Mouse (Mus musculus): ENCODE results near the gene Tceal3. TPM values are rescaled to one million over a fixed set of nuclear protein-coding genes. Genes with fewer than 3 reads are reported as not detected.
"Not testable (repeated sequence)": the region's sequence is repeated elsewhere in the genome, so short reads cannot be mapped to it uniquely, and the experiment has no call there.

Tceal3 gene
- 1.8 TPM in 1 of 3 replicates, not detected in the others for total RNA-seq (2017)

DNA sequence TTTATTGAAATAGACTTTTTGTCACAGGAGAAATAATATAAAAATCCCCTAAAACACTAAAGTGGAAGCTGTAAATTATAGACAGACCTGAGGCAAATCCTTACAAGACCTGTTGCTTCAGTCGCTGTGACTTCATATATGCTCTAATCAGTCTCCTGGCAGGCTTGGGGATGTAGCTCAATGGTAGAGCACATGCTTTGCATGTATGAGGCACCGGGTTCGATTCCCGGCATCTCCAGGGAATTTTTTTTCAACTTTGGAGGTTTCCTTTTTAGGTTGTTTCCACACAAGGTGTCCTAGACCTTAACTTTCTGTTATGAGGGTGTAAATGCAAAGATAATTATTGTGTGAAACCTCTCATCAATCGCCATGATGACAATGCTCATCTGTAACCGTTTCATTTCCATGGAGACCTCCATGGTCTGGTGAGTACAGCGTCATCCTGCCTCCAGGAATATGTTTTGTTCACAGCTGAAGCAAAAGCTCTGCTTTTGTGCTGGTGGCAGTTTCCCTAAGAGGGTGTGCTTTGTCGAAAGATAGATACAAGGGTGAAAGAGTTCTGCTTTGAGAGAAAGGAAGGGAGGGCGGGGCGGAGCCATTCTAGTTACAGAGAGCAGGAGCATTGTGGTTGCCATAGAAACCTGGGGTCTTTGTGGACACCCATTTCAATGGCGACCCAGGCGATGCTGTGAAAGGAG lies at the start of gene Tceal3:
TSS of gene Tceal3 (plus strand) at position 644 of the 698 bp plus-strand sequence.
- no peak for ATAC-seq (replicated peaks; ENCODE audit: insufficient number of reproducible peaks, low FRiP score, low TSS enrichment, poor library complexity, severe bottlenecking)

DNA sequence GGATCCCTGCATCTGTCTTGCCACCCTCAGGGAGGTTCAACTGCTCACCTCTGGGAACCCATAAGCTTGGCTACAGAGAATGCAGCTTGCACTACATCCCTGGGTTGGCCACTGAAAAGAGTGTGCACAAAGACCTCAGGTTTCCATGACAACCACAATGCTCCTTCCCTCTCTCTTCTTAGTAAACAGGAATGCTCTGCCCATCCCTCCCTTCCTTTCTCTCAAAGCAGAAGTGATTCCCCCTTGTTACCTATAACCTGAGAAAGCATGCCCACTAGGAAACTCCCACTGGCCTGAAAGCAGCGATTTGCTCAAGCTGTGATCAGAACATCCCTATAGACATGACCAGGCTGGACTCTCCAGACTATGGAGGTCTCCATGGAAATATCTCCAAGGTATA lies 46.7 kb upstream of the Tceal3 start, which contains the start of gene Kir3dl2:
TSS of gene Kir3dl2 (minus strand) at position 101 of the 400 bp plus-strand sequence.
- ATAC-seq (replicated peaks; ENCODE audit: insufficient number of reproducible peaks, low FRiP score, low TSS enrichment, poor library complexity, severe bottlenecking), result not testable (repeated sequence)

DNA sequence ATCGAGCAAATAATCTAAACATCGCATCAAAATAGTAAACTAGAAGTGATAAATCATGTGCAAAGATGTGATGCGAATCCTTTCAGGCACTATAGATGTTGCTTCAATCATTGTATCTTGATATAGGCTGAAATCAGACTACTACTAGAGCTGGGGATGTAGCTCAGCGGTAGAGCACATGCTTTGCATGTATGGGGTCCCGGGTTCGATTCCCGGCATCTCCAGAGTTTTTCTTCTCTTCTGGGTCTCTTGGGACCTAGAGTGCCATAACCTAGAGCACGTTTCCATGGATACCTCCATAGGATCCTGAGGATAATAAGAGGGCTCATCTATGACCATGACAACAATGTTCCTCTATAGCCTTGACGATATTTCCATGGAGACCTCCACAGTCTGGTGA lies 21.5 kb upstream of the Tceal3 start:
- ATAC-seq (replicated peaks; ENCODE audit: insufficient number of reproducible peaks, low FRiP score, low TSS enrichment, poor library complexity, severe bottlenecking), result not testable (repeated sequence)

DNA sequence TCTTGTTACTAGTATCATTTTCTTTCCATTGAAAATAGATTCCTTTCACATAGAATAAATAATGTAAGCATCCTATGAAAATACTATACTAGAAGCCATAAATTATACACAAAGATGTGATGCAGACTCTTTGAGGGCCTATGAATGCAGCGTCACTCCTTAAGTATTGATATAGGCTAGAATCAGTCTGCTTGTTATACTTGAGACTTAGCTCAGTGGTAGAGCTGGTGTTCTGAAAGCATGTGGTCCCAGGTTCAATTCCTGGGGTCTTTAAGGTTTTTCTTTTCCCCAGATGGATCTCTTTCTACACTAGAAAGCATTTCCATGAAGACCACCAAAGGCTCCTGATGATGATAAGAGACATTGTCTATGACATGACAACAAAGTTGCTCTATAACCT lies 6.0 kb upstream of the Tceal3 start:
- no peak for ATAC-seq (replicated peaks; ENCODE audit: insufficient number of reproducible peaks, low FRiP score, low TSS enrichment, poor library complexity, severe bottlenecking)

DNA sequence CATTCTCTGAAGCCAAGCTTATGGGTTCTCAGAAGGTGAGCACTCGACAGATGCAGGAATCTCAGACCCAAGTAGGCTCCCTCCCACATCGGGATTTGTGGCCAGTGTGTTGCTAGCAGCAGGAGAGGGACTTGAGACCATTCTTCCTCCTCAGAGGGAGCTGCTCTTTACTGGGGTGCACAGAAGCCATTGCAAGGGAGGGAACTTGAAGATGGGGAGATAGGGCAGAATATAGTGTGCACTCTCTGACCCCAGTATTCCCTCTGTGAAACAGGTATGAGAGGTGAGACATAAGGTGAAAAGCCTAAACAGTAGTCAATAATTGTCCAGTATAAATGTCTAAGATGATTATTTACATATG lies 235 bp downstream of the Tceal3 start:
- no peak for ATAC-seq (replicated peaks; ENCODE audit: insufficient number of reproducible peaks, low FRiP score, low TSS enrichment, poor library complexity, severe bottlenecking)

DNA sequence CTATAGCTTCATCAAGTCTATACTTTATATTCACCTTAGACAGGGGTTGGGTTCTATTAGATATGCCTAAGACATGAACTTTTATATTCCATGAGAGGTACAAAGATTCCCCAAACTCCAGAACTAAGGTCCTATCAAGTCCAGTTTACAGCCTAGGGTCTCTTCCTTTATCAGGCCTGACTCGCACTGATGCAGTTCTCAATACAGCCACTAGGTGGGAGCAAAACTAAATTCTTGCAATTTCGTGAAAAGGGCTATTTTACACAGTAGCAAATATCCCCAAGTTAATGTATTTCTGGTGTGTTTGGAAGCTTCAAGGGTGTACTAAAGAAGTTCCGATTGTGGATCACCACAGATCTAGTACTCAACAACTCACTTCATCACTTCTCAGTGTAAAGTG lies 8.8 kb downstream of the Tceal3 start:
- no peak for ATAC-seq (replicated peaks; ENCODE audit: insufficient number of reproducible peaks, low FRiP score, low TSS enrichment, poor library complexity, severe bottlenecking)

DNA sequence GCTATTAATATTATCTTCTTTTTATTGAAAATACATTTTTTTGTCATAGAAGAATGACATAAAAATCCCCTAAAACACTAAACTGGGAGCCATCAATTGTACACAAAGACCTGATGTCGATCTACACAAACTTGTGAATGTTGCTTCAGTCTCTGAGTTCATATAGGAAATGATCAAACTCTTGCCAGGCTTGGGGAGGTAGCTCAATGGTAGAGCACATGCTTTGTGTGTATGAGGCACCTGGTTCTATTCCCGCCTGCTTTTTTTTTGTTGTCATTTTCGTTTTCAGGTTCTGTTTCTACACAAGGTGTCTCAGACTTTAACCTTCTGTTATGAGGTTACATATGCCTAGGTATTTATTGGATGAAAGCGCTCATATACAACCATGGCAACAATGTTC lies 16.3 kb downstream of the Tceal3 start:
- no peak for ATAC-seq (replicated peaks; ENCODE audit: insufficient number of reproducible peaks, low FRiP score, low TSS enrichment, poor library complexity, severe bottlenecking)

DNA sequence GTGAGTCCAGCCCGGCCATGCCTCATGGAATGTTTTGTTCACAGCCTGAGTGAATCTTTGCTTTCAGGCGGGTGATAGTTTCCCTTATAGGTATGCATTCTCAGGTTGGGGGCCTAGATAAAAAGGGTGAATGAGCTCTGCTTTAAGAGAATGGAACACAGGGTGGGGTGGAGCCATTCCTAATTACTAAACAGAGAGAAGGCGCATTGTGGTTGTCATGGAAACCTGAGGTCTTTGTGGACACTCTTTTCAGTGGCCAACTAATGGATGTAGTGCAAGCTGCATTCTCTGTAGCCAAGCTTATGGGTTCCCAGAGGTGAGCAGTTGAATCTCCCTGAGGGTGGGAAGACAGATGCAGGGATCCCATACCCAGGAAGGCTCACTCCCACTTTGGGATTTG lies 16.8 kb downstream of the Tceal3 start:
- ATAC-seq (replicated peaks; ENCODE audit: insufficient number of reproducible peaks, low FRiP score, low TSS enrichment, poor library complexity, severe bottlenecking), result no peak

DNA sequence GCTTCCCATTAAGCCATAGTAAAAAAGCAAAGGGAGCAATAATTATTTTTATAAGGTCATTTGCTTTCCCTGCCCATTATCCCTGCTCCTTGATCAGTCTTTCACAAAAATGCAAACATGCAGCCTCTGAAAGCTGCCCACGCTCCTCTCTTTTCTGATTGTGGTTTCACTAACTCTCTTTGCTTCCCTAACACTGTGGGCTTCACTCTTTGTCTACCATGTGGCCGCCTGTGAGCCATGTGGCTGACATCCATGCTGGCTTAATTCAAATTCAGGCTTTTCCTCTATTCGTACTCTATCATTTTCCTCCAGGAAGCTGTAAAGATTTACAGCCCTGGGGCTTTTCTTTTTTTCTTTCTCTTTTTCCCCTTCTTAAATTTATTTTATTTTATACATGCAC lies 20.7 kb downstream of the Tceal3 start:
- no peak for ATAC-seq (replicated peaks; ENCODE audit: insufficient number of reproducible peaks, low FRiP score, low TSS enrichment, poor library complexity, severe bottlenecking)

DNA sequence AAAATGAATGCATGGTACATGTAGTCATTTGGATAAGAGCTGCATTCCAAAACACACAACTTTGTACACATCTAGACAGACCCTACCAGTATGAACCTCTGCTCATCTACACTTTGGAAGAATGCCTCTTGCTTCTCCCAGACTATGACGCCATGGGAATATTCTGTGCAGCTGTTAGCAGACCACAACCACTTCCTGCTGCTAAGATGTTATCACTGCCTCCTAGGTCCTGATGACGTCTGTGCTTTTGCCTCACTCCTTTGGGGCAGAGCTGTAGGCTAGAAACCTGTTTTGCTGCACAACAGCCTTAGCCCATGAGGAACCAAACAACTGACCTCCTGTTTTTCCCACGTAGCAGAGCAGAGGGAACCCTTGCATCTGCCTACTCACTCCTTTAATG lies 25.2 kb downstream of the Tceal3 start:
- ATAC-seq (replicated peaks; ENCODE audit: insufficient number of reproducible peaks, low FRiP score, low TSS enrichment, poor library complexity, severe bottlenecking), result not testable (repeated sequence)

DNA sequence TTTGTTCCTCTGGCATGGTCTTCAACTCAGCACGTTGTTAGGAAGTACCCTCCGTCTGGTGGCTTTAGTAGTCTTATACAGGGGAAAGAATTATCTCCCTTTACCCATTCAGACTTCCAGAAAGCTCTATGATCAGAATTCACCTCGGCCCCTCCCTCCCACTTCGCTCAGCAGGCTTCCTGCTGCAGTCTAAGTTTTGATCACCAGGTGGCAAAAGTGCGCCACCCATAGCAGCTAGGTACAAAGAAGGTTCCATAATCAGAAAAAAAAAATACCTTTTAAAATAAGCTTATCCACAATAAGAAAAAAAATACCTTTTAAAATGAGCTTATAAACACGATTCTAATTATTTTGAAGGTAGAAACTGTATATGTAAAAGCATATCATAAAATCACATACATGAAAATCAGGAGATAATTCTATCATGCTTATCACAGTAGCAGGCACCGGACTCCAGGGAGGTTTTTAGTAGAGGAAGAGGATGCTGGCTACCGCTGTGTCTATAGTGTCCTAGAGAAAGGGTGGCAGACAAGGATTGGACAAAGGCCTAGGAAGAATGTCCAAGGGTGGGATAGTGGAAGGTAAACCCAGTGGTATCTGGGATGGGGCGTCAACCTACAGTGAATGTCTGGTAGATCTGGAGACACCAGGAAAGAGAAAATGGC lies 34.4 kb downstream of the Tceal3 start:
- no peak for ATAC-seq (replicated peaks; ENCODE audit: insufficient number of reproducible peaks, low FRiP score, low TSS enrichment, poor library complexity, severe bottlenecking)

DNA sequence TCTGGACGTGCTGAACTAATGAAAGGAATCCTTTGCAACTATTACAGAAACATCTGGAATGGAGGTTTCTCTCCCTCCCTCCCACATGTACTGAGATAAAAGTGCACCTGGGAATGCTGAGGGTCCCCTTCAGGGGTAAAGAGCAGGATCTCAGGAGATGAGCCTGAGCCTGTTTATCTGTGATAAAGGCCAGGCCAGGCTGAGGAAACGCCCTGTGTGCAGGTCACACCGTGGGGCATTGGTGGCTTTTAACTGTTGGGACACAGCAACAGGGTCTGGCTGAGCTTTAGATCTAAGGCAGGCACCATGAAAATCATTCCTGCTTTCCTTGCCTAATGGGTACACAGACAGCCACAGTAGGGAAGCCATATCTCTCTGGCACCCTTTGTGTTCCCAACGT lies 35.3 kb downstream of the Tceal3 start:
- no peak for ATAC-seq (replicated peaks; ENCODE audit: insufficient number of reproducible peaks, low FRiP score, low TSS enrichment, poor library complexity, severe bottlenecking)

DNA sequence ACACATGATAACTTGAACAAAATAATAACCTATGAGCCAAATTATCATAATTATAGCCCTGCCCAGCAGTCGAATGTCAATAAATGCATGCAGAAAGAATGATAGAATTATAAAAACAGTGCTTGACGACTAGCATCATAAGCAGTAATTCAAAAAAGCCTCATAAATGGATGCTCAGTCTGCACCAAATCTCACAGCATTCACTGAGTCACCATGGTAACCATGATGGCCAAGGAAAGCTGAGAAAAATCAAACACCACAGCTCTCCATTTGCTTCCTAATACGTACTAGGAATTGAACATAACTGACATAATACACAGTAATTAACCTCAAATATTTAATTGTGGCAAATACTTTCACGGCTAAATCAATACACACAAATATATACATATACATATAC lies 44.5 kb downstream of the Tceal3 start:
- no peak for ATAC-seq (replicated peaks; ENCODE audit: insufficient number of reproducible peaks, low FRiP score, low TSS enrichment, poor library complexity, severe bottlenecking)

DNA sequence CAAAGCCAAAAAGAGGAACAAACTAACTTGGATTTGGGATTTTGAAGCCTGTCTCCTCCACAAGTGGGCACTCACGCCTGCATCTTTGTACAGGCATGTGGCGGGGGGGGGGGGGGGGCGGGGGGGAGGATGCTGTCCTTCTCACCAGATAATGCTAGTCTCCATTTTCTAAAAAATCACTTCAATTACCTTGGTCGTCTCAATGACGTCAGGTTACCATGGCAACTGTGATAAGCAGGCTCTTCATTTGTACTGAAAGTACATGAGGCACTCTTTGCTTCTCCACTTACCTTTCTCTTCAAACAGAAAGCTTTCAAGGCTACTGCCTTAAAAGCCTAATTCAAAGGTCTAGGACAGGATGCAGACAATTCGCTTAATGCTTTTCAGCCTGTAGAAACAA lies 49.1 kb downstream of the Tceal3 start:
- ATAC-seq (replicated peaks; ENCODE audit: insufficient number of reproducible peaks, low FRiP score, low TSS enrichment, poor library complexity, severe bottlenecking), result no peak

DNA sequence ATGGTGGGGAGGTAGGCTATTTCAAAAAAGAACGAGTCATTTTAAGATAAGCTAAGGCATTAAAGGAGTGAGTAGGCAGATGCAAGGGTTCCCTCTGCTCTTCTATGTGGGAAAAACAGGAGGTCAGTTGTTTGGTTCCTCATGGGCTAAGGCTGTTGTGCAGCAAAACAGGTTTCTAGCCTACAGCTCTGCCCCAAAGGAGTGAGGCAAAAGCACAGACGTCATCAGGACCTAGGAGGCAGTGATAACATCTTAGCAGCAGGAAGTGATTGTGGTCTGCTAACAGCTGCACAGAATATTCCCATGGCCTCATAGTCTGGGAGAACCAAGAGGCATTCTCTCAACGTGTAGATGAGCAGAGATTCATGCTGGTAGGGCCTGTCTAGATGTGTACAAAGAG lies 55.2 kb downstream of the Tceal3 start:
- not testable (repeated sequence) for ATAC-seq (replicated peaks; ENCODE audit: insufficient number of reproducible peaks, low FRiP score, low TSS enrichment, poor library complexity, severe bottlenecking)

DNA sequence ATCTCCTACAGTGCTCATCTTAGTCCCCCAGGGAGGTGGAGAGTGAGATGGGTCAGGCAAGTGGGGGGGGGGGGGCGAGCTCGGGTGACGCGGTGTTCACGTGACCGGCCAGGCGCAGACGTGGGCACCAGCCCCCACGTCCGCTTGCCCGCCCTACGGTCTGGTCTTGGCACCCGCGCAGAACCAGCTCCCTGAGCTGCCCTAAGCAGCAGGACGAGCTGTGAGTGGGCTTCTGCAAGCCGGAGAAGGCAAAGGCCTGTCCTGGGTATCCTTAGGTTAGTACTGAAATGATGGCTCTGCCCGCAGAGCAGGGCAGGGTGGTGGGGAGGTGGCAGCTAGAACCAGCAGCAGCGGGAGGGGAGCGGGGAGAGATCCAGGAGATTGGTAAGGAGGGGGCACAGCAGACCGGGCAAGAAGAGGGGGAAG lies 75.7 kb downstream of the Tceal3 start:
- no peak for ATAC-seq (replicated peaks; ENCODE audit: insufficient number of reproducible peaks, low FRiP score, low TSS enrichment, poor library complexity, severe bottlenecking)

DNA sequence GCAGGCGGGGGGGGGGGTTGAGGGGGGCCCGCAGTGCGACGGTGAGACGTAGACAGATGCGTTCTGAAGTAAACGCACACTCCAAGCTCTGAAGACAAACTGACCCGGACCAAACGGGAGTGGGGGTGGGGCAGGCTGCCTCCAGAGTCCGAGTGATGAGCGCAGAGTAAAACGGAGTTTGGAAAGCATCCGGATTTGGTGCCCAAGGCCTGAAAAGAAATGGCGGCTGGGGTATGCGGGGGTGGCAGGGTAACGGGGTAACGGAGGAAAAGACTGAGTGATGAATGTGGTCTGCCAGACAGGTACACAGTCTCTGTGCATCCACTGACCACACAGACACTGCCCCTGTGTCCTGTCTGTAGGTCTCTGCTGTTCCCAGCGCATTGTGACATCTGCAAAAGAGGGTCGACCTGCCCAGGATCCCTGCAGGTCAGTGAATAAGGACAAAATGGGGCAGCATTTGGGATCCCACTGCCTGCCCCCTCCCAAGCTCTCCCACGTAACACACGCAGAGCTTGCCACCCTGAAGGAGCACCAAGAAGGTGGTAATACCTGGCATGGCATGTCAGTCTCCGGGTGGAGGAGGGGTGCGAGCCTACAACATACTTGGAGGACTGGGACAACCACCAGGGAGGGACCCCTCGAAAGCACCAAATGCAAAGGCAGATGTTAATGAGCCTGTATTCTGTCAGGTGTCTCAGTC lies 76.3 kb downstream of the Tceal3 start:
- not testable (repeated sequence) for ATAC-seq (replicated peaks; ENCODE audit: insufficient number of reproducible peaks, low FRiP score, low TSS enrichment, poor library complexity, severe bottlenecking)

DNA sequence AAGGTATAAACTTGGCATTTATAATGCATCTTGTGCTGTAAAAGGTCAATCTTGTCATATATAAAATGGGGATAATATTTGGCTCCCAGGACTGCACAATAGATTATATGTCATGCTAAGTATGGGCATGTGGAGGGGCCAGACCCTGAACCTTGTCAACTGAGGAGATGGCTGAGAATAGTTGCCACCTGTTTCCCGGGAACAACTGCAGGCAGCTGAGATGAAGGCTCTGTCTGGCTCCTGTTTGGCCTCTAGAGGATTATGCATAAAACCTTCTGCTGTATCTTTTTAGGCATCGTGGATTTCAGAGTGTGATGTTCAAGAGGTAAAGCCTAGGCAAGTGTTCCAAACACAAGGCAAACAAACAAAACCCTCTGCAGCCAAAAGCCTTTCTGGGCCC lies 78.2 kb downstream of the Tceal3 start:
- ATAC-seq (replicated peaks; ENCODE audit: insufficient number of reproducible peaks, low FRiP score, low TSS enrichment, poor library complexity, severe bottlenecking), result no peak

DNA sequence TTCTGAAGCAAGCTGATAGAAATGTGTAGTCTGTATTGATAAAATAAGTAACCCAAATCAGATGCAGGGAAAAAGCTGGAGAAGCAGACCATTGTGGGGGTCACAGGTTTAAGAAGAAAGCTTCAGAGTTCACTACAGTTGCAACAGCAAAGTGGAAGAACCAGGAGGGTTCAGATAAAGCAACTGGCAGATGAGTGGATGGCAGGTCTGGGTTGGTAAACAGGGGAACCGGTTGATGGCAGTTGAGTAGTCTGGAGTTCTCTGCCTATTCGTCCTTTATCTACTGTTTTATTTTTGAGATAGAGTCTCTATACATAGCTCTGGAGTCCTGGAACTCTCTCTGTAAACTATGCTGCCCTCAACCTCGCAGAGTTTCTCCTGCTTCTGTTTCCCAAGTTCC lies 90.3 kb downstream of the Tceal3 start:
- no peak for ATAC-seq (replicated peaks; ENCODE audit: insufficient number of reproducible peaks, low FRiP score, low TSS enrichment, poor library complexity, severe bottlenecking)
